Mouse (Mus musculus): Measurements from ENCODE around the gene Dazap2. TPM values are rescaled to one million over a fixed set of nuclear protein-coding genes. Genes with fewer than 3 reads are reported as not detected.

Dazap2 gene
- polyA plus RNA-seq (2017; shearing (Covaris generic)) = 609 TPM

DNA sequence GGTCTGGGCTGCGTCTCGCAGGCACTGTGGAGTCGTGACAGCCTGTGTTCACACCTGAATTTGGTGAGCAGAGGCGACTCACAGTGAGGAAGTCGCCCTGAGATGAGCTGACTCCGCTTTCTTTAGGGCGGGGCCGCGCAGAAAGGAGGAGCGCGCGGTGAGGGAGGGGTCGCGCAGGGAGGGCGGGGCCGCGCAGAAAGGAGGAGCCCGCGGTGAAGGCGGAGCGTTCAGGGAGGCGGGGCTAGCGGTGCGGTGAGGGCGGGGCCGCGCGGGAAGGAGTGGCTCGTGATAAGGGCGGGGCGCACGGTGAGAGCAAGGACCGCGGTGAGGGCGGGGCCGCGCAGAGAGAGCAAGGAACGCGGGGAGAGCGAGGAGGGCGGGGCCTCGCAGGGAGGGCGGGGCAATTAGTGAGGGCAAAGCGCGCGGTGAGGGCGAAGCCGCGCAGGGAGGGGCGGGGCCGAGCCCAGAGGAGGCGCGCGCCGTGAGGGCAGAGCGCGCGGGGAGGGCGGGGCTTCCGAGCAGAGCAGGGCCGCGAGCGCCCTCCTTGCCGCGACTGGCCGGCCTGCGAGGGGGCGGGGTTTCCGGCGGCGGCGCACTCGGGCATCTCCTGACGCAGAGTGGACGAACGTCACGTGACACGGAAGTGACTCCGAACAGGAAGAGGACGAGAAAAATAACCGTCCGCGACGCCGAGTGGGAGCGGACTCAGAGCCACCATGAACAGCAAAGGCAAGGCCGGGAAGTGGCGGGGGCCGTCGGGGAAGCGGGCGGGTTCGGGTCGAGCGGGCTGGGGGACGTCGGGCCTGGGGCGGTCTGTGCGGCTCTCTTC is at the start of gene Dazap2:
Gene Dazap2 (plus strand): TSS at position 354 of the 829 bp plus-strand sequence.

DNA sequence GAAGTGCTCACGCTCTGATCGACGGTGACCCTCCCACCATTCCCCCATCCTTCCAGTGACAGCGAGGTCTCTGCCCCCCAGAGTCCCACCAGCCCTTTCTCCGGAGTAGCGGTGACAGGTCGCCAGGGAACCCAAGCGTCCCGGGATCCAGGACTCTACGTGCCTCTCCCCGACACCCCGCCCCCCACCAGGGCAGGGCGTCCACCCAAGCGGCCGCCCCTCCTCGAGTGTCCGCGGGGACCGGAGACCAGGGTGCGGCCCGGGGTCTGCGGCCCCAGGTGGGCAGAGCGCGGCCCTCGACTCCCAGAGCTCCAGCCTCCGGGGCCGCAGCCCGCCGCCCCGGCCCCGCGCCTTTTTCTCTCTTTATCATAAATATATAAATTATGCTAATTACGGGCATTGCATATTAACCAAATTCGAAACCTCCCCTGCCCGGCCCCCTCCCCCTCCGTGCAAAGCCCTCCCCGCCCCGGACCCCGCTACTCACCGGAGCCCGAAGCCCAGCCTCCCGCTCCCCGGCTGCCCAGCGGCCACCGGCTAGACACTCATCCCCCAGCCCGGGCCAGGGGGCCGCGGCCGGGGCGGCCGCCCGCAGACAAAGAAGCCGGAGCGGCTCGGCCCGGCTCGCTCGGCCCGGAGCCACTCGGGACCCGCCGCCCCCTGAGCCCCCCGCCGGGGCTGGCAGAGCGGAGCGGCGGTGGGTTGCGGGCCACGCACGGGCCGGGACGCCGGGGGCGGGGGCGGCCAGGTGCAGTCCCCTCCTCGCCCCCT is 15.7 kb upstream of the Dazap2 start, which contains the start of gene Pou6f1:
Gene Pou6f1 (minus strand): TSS at position 709 of the 771 bp plus-strand sequence.

DNA sequence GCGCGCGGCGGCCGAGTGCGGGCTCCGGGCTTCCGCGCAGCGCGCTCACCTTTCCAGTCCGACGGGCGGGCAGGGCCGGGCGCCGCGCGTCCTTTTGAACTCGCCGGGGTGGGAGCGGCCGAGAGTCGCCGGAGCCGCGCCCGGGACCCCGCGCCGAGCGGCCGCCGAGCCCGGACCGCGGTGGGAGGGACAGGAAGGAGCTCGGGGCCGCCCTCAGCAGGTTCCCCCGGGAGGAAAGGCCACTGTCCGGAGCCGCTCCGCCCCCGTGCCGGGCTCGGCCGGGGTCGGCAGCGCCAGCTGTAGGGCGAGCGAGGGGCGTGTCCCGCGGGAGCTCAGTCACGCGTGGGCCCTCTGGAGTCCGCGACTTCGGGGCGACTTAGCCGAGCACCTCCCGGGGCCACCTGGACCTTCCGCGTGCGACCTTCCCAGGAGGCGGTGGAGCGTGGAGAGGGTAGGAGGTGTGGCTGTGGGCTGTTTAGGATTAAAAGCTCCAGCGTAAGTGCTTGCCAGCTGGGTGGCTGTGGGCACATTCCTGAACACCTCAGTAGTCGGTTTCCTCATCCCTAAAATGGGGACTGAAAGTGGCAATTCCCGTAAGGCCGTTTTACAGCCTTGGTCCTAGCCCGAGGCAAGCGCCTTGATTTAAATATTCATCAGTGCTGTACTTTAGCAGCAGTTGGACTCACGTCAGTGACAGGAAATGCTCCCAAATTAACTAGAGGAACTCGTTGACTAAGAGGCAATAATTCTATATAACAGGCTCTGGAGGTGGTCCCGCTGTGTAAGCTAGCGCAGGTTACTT is 21.8 kb downstream of the Dazap2 start, which contains the start of gene Smagp:
Gene Smagp (minus strand): TSS at position 241 of the 802 bp plus-strand sequence.

DNA sequence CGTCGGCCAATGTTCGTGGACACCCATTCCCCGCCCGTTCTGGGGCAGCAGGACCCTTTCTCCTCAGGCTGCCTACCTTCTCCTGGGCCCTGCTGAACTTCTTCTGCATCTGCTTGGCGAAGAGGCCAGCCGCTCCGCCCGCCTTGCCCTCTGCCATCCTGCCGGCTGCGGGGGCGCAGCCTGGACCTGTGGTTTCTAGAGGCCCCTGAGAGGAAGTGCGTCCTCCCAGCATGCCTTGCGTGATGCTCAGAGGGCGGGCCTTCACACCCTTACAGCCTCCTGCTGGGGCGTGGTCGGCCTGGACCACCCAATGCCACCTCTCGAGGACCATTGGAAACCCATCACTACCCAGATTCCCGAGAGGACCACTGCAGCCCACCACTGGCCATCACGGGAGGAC is 54.2 kb downstream of the Dazap2 start, which contains the start of gene Bin2:
Gene Bin2 (minus strand): TSS at position 217 of the 400 bp plus-strand sequence.

Other genes with a start within 250 kb of the Dazap2 start
- gene Gm5475, start 193.2 kb upstream of the Dazap2 start, polyA plus RNA-seq (2017; shearing (Covaris generic)) = 0.11 TPM
- 52.8 TPM for gene Slc11a2, start 190.3 kb upstream of the Dazap2 start, polyA plus RNA-seq (2017; shearing (Covaris generic))
- gene Letmd1, start 146.3 kb upstream of the Dazap2 start, polyA plus RNA-seq (2017; shearing (Covaris generic)) = 51.7 TPM
- gene Csrnp2, start 119.9 kb upstream of the Dazap2 start, polyA plus RNA-seq (2017; shearing (Covaris generic)) = 3.7 TPM
- 12.5 TPM for gene Tfcp2, start 63.3 kb upstream of the Dazap2 start, polyA plus RNA-seq (2017; shearing (Covaris generic))
- gene Pou6f1, start 15.4 kb upstream of the Dazap2 start, polyA plus RNA-seq (2017; shearing (Covaris generic)) = 8.5 TPM
- not detected for gene Smagp, start 21.6 kb downstream of the Dazap2 start, polyA plus RNA-seq (2017; shearing (Covaris generic))
- 724 TPM for gene Bin2, start 54.2 kb downstream of the Dazap2 start, polyA plus RNA-seq (2017; shearing (Covaris generic))
- 10.2 TPM for gene Cela1, start 72.6 kb downstream of the Dazap2 start, polyA plus RNA-seq (2017; shearing (Covaris generic))
- 186 TPM for gene Galnt6, start 114.0 kb downstream of the Dazap2 start, polyA plus RNA-seq (2017; shearing (Covaris generic))
- gene Slc4a8, start 146.4 kb downstream of the Dazap2 start, polyA plus RNA-seq (2017; shearing (Covaris generic)) = 26.1 TPM